Mouse (Mus musculus) E14TG2a.4 (cell line): ENCODE measurements around the gene Dolpp1.

Experiments
- CTCF ChIP-seq: conservative IDR thresholded peaks from 2 replicates; pipeline ENCODE4 v1.5.1; 2014; ENCODE audit warnings: low read length
- POU5F1 ChIP-seq: IDR thresholded peaks from 2 replicates; pipeline ENCODE4 v1.6.1; 2014; ENCODE audit warnings: low read length, borderline replicate concordance

DNA sequence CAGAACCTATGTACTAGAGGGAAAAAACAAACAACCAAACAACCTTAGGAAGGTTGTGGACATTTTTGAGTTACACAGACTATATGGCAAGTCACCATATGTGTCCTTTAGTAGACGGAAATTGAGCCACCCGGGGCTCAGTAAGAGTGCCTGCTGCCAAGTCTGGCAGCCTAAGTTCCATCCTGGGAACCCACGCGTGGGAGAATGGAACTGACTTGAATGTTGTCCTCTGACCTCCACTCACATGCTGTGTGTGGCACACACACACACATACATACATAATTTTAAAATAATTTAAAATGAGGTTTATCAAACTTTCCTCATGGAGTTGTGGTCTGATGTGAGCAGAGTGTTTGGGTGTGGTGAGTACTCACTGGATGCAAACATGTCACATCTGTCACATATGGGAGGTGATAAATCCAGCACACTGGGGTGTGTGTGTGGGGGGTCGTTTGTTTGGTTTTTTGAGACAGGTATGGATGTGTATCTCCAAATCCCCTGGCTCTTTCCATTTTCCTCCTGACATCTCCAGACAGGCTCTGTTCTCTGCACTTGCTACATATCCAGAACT, 25.6 kb downstream of the Dolpp1 start:
- TF ChIP-seq CTCF = no peak
- TF ChIP-seq POU5F1 = no peak
